Mouse (Mus musculus) olfactory bulb, adult 2 months (tissue): ENCODE results near the gene Trim23.

Experiments used
- CTCF ChIP-seq: fragments of 200-500 bp; IDR thresholded peaks from 2 replicates; pipeline ENCODE4 v1.5.1; 2012; ENCODE audit warnings: low read depth, mild to moderate bottlenecking, low read length, moderate library complexity; ENCODE audit not compliant: insufficient read depth
- POLR2A ChIP-seq: fragments of 200-500 bp; IDR thresholded peaks from 2 replicates; pipeline ENCODE4 v1.6.1; 2012; ENCODE audit warnings: mild to moderate bottlenecking, low read depth, low read length, moderate library complexity; ENCODE audit not compliant: insufficient read depth

GRCm38 (mm10) chr13:104155686-104156085 lies 22.9 kb upstream of the Trim23 start:
- TF ChIP-seq POLR2A (no peak), CTCF (no peak)
